Mouse (Mus musculus): ENCODE results near the gene Snx9.

Snx9 gene

DNA sequence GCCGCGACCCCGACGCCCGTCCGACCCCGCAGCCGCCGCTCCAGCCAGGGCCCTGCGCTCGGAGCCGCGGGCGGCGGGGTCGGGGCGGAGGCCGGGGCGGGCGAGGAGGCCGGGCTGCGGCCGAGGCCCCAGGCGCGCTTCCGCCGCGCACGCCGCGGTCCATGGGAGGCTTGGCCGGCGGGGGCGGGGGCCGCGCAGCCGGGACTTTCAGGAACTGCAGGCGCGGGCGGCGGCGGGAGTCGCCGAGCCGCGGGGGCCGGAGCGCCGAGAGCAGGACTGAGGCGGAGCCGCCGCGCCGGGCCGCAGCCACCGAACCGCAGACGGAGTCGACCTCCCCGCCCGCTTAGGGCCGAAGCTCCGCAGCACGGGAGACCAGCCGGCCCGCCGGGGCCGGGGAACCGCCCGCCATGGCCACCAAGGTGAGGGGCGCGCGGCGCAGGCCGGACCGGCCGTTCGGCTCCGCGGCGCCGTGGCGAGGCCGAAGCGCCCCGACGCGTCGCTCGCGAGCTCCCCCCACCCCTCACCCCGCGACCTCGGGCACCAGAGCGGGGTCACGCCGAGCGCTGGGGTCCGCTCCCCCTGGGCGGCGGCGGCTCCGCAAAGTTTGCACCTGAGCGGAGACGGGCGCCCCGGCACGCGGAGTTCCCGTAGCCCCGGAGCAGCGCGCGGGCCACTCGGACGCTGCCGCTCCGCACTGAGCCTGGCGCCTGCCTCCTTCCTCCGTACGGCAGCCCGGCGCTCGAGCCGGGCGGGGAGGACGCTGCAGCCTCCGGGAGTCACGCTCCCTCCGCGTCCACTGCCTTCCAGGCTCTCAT, at the start of gene Snx9:
Snx9 (plus strand) TSS at position 202 of the 815 bp plus-strand sequence.
- peak; percentile 52 for DNase-seq (ENCODE audit: low read depth, low spot score)

DNA sequence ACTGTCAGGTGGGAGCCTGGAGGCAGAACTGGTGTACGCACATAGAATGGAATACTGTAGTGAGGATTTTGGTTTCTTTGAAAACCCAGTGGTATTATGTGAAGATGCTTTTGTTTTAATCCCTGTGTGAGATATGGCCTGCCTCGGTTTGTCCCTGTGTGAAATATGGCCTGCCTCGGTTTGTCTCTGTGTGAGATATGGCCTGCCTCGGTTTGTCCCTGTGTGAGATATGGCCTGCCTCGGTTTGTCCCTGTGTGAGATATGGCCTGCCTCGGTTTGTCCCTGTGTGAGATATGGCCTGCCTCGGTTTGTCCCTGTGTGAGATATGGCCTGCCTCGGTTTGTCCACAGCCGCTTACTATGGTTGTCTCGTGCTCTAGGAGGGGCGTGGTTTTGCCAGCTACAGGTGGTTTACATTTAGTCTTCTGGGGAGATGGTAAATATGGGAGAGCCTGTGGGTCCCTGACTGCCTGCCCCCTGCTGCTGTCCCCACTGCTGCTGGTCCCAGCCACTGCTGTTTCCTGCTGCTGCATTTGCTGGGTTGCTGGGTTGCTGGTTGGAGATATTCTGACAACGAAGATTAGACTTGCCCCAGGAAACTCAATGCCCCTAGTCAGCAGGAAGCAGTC, 48.9 kb upstream of the Snx9 start:
- no peak for DNase-seq (ENCODE audit: low read depth, low spot score)

DNA sequence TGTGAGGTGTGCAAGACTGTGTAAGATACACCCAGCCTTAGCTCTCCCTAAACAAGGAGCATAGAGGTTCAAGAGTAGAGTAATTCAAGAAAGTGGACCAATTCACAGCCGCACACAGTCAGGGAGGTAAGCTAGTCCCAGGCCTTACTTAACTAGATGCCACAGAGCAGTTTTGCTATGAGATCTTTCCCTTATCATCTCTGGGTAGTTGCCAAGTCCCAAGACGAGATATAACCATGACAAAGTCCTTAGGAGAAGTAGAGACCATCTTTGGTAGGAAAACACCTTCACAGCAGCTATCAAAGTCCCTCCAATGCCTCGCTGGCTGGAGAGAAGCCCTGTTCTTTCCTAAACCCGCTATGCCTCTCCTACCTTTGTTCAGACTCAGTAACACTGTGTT, 47.5 kb upstream of the Snx9 start:
- no peak for DNase-seq (ENCODE audit: low read depth, low spot score)

DNA sequence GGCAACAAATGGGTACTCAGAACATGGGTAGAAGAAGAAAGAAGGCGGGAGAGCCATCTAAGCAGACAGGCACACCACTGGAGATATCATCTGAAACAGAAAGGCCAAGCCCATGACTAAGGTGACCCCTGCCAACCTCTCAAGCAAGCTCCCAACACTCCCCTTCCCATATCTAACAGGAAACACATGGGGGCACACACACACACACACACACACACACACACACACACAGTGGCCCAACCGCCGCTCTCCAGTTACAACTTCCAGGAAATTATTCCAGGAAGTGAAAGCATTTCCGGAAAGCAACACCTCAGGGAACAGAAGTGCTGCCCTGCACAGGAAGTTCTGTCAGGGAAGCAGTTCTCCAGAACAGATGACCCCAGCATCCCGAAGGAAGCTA, 46.9 kb upstream of the Snx9 start:
- DNase-seq (ENCODE audit: low read depth, low spot score) = no peak

DNA sequence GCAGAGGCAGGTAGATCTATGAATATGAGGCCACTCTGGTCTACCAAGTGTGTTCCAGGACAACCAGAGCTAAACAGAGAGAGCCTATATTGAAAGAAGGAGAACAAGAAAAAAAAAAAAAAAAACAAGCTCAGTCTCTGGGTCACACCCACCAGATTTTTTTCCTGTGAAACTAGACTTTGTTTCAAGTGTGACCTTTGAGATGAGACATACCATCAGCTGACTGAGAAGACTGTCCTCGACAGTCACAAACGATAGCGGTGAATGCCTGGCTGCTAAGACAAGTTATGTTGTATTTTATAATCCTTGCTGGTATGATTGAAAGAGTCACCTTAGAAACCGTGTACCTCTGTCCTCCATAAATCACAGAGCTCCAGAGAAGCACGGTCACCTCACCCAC, 45.8 kb upstream of the Snx9 start:
- no peak for DNase-seq (ENCODE audit: low read depth, low spot score)

DNA sequence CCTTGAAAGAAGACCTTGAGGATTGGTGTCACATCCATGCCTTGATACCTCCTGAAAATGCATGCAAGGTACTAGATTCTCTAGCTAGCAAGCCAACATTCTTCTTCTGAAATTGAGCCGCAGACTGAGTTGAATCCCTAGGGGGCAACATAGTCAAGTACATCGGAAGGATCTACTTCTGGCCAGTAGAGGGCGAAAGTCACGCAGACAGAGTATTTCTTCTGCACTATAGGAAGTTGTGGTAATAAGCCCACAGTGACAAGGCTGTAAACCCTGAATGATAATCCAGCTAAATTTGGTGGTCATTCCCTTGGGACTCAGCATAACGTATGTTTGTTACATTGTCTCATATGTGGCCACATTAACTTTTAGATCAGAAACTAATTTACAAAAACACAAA, 45.3 kb upstream of the Snx9 start:
- peak; percentile 84 for DNase-seq (ENCODE audit: low read depth, low spot score)

DNA sequence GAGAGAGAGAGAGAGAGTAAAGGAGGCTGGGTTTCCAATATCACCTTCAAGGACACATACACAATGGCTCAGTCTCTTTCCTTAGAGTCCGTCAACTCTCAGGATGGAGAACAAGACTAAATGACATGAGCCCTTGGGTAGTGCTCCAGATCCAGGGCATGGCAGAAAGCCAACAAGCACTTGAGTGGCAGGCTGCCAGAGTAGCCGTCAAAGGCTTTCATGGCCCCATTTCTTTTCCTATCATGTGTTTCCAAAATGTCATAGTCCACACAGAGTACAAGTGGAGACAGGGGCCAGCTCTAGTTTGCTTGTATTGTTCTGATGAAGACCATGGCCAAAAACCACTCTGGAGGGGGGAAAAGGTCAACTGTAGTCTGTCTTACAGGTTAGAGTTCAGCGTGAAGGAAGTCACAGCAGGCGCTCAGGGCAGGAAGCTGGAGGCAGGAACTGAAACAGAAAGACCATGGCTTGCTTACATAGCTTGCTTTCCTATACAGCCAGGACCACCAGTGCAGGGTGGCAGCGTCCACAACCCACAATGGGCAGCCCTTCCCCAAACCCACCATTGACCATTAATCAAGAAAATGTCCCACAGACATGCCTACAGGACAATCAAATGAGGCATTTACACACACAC, 43.9 kb upstream of the Snx9 start:
- peak; percentile 16 for DNase-seq (ENCODE audit: low read depth, low spot score)

DNA sequence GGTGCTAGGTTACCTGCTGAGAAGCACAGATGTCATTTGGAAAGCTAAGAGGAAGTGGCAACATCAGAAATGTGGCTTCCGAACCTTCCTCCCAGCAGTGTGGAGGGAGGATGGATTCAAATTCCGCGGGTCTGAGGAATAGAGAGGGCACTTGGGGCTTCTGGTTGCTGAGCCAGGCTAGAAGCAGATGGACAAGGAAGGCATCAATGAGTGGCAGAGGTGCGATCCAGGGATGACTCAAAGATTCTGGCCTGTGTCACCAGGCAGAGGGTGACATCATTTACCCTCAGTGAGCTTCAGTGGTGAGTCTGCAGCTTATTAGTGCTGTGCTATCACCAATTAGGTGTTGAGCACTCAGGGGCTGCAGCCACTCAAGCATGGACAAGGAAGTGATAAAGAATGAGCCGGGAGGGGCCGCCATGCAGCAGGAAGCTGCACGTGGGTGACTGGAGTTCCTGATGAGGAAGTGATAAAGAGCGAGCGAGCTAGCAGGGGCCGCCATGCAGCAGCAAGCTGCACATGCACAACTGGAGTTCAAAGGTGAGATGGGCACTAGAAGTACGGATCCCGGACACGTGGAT, 42.8 kb upstream of the Snx9 start:
- peak; percentile 50 for DNase-seq (ENCODE audit: low read depth, low spot score)

DNA sequence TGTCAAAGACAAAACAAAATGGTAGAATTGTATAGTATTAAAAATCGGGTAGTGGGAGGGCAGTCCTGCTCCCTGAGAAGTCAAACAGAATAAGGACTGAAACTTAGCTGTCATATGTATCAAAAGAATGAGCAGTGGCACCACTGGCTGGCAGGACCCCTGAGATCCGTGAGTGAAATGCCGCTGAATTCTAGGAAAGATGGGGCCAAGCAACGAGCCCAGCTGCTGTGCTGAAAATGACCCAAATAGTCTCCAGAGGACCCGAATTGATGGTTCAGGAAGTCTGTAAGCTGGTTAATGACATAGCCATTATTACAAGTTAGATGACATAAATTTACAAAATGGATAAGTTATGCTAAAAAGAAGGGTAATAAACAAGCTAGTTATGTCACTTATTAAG, 42.2 kb upstream of the Snx9 start:
- DNase-seq (ENCODE audit: low read depth, low spot score) = no peak

DNA sequence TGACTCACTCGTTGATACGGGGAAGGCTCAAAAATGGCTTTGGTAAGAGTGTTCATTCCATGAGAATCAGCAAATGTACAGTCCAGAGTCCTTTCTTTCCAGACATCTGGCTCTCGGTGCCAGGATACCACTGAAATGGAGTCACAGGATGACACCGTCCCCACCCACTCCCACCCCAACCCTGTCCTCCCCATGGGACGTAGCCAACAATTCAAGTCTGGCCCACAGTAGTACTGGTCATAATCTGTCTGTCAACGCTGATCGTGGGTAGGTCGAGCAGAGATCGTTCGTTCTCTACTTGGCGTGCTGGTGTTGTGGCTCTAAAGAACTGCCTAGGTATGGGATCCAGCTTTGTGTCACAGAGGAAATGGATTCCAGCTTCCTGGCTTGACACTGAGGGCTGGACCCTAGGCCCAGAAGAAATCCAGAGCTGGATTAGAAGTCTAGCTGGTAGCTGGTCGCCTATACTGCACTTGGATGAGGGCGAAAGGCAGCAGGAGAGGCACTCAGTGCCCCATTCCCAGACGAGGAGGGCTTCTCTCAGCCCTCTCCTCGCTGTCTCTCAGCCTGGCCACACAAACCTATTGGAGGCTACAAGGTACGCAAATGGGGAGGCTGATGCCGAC, 41.6 kb upstream of the Snx9 start:
- no peak for DNase-seq (ENCODE audit: low read depth, low spot score)

DNA sequence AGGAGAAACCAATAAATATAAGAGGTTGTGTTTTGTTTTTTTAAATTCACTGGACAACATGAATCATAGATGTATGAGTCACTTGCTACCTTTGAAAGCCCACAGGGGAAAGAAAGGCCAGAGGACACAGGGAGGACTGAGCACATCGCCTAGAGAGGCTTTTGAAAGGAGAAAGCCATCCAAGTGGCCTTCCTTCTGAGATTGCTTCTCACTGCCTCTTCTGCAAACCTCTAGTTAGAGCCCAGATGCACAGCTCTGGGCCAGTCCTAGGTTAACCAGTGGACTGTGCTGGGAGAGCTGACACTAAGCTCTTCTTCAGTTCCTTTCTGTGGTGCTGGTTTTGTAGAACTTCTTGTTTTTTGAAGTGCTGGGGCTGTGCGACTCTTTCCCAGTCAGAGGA, 40.9 kb upstream of the Snx9 start:
- no peak for DNase-seq (ENCODE audit: low read depth, low spot score)

DNA sequence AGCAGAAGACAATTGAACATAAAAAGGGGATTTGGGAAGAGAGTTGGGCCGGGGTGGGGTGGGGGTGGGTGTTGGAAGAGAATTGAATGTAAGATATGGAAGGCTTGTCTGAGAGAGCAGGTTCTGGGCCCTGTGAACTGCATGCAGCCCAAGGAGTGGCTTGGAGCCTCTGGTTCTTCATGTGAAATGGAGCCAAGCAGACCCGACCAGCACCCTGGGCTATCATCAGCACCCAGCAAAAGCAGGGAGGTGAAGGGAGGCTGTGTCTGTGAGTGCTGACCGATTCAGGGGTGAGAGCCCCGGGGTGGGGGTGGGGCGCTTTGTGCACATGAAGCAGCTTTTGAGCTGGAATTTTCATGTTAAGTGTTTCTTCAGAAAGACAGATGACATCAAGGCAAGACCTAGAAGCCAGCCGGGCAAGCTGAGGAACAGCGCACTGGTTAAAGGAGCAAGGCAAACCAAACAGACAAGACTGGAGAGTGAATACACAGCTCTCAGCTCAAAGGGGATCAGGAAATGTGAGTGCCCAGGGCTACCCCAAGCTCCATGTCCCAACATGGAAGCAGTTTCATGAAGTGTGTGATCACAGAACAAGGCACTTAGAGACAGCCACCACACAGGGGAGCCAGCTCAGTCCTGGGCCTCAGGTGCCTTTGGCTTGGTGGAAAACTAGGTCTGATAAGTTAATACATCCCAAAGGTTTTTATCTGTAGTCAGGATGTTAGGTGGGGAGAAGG, 40.1 kb upstream of the Snx9 start:
- DNase-seq (ENCODE audit: low read depth, low spot score) = no peak

DNA sequence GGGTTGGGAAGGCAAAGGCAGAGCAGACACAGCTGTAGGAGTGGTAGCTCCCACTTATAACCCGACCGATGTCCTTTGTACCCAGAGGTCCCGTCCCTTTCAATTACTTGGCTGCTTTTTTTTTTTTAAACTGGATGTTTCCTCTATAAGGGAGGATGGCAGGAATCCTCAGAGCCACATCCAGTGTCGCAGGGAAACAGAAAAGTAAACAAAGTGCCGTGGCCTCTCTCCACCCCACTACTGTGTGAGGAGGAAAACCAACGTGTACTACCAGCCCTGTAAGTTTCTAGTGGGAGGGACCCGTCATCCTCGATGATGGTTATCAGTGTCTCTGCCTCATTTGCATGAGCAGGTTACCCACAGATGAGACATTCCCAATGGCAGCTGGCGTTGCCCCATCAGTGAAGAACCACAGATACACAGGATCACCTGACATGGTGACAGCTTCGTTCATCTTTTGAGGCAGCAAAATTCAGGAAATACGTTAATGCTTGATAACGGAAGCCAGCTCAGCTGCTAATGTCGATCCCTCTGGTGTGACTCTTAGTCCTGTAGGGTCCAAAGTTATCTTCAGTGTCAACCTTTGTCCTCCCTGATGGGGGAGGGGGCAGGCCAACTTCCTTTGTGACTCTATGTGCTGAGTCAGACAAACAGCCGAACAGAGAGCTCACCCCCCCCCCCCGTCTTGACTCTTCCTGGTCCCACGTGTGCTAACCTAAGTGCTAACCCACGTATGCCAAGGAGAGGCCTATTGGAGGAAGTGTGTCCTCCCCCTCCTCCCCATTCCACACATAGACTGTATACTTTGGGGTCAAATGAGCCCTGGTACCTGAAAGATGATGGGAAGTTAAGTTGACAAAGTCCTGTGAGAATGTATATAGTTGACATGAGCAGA, 39.1 kb upstream of the Snx9 start:
- peak; percentile 84 for DNase-seq (ENCODE audit: low read depth, low spot score)

DNA sequence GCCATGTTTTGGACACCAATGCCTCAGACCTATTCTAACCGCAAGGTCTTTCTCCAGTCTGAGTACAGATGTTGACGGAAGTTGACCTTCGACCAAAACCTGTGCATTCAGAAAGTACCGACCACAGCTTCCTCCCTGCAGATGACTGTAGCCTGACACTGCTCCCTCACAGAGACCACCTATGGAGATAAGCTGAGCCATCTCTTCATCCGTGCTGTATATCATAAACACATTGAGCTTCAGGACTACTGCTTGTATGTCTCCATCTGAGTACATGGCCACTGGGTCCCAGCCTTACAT, 38.5 kb upstream of the Snx9 start:
- DNase-seq (ENCODE audit: low read depth, low spot score) = peak; percentile 73

DNA sequence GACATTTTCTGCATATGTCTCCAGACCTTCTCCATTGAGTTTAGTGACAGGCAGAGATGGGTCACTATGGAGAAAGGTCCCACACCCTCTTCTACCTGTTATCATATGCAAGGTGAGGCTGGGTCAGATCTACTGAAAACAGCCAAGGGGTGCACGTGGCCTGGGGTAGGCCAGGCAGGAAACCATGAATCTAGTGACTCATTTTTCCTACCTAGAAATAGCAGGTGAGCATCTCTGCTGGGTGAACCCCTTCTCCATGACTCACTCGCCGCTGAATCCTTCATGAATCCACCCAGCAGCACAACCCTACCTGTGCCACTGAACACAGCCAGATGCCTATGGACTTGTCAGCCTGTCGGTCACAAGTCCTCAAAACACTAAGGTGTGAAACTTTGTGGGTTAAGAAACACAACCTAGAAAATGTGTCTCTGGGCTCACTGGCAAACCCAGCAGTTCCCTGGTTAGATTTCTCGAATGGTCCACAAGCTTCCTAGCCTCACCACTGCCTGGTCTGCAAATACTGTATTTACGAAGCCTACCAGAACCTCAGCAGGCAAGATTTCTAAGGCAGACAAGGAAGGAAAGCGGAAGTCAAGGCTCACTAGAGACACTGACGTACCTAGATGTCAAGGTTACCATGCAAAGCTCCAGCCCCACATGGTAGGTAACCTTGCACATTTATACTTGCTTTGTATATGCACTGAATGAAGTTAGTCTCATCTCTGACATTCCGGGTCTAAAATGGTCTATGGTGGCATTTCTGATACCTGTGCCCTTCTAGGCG, 37.7 kb upstream of the Snx9 start:
- DNase-seq (ENCODE audit: low read depth, low spot score) = peak; percentile 75

DNA sequence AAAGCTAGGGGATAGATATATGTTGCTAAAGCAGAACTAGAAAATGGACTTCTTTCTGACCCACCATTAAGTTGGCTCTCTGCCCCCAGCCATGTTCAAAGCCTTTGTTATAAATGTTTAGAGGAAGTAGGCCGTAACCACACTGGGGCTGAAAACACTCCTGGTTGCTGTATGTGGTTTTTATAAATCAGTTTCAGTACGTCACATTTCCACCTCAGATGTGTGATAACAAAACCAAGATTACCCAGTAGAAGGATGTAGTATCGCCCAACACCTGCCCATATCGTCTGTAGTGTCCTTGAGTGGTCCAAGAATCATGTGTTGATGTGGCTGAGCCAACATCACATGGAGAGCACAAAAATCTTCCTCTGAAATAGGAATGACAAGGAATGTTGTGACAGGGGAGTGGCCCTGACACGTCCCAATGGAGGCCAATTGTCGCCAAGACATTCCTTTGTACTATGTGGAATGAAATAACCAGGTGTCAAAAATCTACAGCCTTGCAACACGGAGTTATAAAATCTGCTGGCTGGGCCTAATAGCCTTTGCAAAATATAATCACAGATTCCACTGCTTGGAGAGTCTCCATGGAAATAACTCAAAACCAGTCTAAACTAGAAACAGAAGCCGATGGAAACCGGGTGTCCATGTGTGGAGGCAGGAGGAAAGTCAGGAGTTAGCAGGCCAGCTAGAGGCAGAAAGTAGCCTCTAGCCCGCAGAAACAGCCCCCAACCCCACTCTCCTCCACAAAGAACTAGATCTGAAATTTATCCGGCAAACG, 36.6 kb upstream of the Snx9 start:
- peak; percentile 88 for DNase-seq (ENCODE audit: low read depth, low spot score)

DNA sequence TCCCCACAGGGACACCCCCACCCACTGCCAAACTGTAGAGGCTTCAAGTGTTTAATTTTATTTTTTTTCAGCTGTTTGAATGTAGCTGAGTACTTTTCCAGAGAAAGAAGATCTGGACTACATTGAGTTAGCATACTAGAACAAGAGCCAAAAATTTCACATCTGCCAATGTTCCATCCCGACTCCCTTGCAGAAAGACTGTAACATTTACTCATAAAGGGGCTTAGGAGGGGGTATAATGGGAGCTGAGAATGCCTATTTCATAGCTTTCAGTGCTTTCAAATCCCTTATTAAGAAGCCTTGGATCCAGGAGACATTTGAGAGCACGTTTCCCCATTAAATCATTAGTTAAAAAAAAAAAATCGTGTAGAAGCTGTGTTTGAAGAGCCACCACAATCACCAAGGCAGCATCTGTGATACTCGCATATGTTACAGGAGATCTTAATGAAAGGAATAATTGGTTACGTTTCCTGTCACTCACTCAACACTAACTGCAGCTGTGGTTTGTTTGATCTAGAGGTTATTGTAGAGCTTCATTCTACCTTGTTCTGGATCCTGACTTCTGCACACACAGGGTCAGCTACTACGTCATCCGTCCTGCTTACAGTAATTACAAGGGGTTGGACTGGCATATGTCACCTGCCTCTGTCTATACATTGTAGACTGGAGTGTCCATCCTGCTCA, 35.8 kb upstream of the Snx9 start:
- peak; percentile 88 for DNase-seq (ENCODE audit: low read depth, low spot score)

DNA sequence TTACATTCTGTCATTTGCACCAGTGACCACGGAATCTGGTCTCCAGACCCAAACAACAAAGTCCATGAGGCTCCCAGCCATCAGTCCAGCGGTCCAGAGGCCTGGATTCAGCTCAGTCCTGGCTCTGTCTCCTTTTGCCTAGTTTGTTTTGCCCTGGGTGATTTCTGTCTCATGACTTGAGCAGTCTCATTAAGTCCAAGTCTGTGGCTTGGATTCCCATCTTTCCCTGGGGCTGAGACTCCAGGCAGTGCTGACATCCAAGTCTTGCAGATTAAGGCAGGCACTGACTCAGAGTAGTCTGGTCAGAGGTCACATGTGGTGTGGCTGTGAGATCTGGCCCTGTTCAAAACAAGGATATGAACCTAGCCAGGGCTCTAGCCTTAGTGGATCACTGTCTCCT, 35.2 kb upstream of the Snx9 start:
- DNase-seq (ENCODE audit: low read depth, low spot score) = peak; percentile 21

Measured in CD4-positive helper T cell, adult 2 months (primary cell).